Mouse (Mus musculus) bone marrow macrophage, adult 2 months (primary cell): Measurements from ENCODE around the gene Dpp9. TPM values are rescaled to one million over a fixed set of nuclear protein-coding genes. Genes with fewer than 3 reads are reported as not detected.
A peak's percentile ranks its signal among the peaks of the same experiment; 100 is the strongest.

Experiments used
- H3K27ac ChIP-seq: 2 replicates; pipeline ENCODE4 v1.5.1; 2012; ENCODE audit warnings: low read depth, low read length; ENCODE audit not compliant: insufficient read depth
- H3K4me1 ChIP-seq: 2 replicates; pipeline ENCODE4 v1.6.1; 2012; ENCODE audit warnings: low read length; ENCODE audit not compliant: control insufficient read depth, insufficient read depth
- H3K4me3 ChIP-seq: 2 replicates; pipeline ENCODE4 v1.5.1; 2012; ENCODE audit warnings: mild to moderate bottlenecking, low read length, moderate library complexity; ENCODE audit not compliant: insufficient read depth
- CTCF ChIP-seq: IDR thresholded peaks from 2 replicates; pipeline ENCODE4 v1.5.1; 2012; ENCODE audit warnings: low read depth, mild to moderate bottlenecking, low read length, moderate library complexity
- POLR2A ChIP-seq: IDR thresholded peaks from 2 replicates; pipeline ENCODE4 v1.6.1; 2012; ENCODE audit warnings: mild to moderate bottlenecking, low read depth, low read length, borderline replicate concordance
- polyA plus RNA-seq: library from polyadenylated mRNA; stranded (reverse); fragments of >200 nt; gene quantifications from 2 replicates; pipeline ENCODE4 v1.2.4, GENCODE M21; 2012; ENCODE audit not compliant: missing spikeins, insufficient read depth, insufficient read length

The Dpp9 gene
- polyA plus RNA-seq, 1 experiment: 25.0 TPM

- TF ChIP-seq CTCF: no peak
- TF ChIP-seq POLR2A: no peak
- no peak overlapping the region for H3K4me3 ChIP-seq
- no peak overlapping the region for H3K27ac ChIP-seq
- H3K4me1 ChIP-seq: peaks cover 7% of the 10 kb centered on the region
These were observed 14.7 kb upstream of the Dpp9 start for GRCm38 (mm10) chr17:56233389-56233788.

GRCm38 (mm10) chr17:56229943-56230342 is 11.2 kb upstream of the Dpp9 start:
- no peak for TF ChIP-seq CTCF
- TF ChIP-seq POLR2A: no peak

GRCm38 (mm10) chr17:56226566-56226965 is 7.9 kb upstream of the Dpp9 start:
- Histone ChIP-seq H3K4me1 (0 out of 2 replicates have a peak, but pooled peaks cover 3% of the 10 kb centered on the region), H3K27ac (no peak overlapping the region), H3K4me3 (no peak overlapping the region)
- TF ChIP-seq CTCF (no peak), POLR2A (no peak)

More at GRCm38 (mm10) chr17:56229943-56230342, 11.2 kb upstream of the Dpp9 start:
- H3K4me1 ChIP-seq: 0 out of 2 replicates have a peak, but pooled peaks cover 2% of the 10 kb centered on the region
- no peak overlapping the region for H3K4me3 ChIP-seq
- no peak overlapping the region for H3K27ac ChIP-seq

GRCm38 (mm10) chr17:56224916-56225315 is 6.2 kb upstream of the Dpp9 start:
- no peak overlapping the region for H3K27ac ChIP-seq
- H3K4me3 ChIP-seq: no peak overlapping the region
- TF ChIP-seq POLR2A: no peak
- TF ChIP-seq CTCF: no peak
- peaks cover 8% of the 10 kb centered on the region for H3K4me1 ChIP-seq

- TF ChIP-seq CTCF (no peak), POLR2A (no peak)
- H3K4me3 ChIP-seq: peak overlapping the region; percentile 69; the same call in 1 of the 2 replicates
- H3K27ac ChIP-seq: peak overlapping the region; percentile 93
- peaks cover 20% of the 10 kb centered on the region for H3K4me1 ChIP-seq
These were observed 1.1 kb upstream of the Dpp9 start for GRCm38 (mm10) chr17:56219805-56220204.

GRCm38 (mm10) chr17:56219251-56219650 is 546 bp upstream of the Dpp9 start:
- Histone ChIP-seq H3K4me3 (peak overlapping the region; percentile 69), H3K27ac (peak overlapping the region; percentile 93)

GRCm38 (mm10) chr17:56217670-56218069 is 1.0 kb downstream of the Dpp9 start:
- TF ChIP-seq POLR2A: no peak
- H3K4me3 ChIP-seq: peak overlapping the region; percentile 91
- no peak overlapping the region for H3K27ac ChIP-seq
- H3K4me1 ChIP-seq: peaks cover 20% of the 10 kb centered on the region

More at GRCm38 (mm10) chr17:56219251-56219650, 546 bp upstream of the Dpp9 start:
- H3K4me1 ChIP-seq: peaks cover 20% of the 10 kb centered on the region
- TF ChIP-seq POLR2A (no peak), CTCF (no peak)

- peaks cover 24% of the 10 kb centered on the region for H3K4me1 ChIP-seq
- H3K4me3 ChIP-seq: no peak overlapping the region
- no peak overlapping the region for H3K27ac ChIP-seq
- TF ChIP-seq CTCF (no peak), POLR2A (no peak)
These were observed 4.5 kb downstream of the Dpp9 start for GRCm38 (mm10) chr17:56214229-56214628.

GRCm38 (mm10) chr17:56212676-56213075 is 6.0 kb downstream of the Dpp9 start:
- no peak overlapping the region for H3K4me3 ChIP-seq
- TF ChIP-seq POLR2A: no peak
- no peak for TF ChIP-seq CTCF
- H3K27ac ChIP-seq: no peak overlapping the region
- H3K4me1 ChIP-seq: peaks cover 22% of the 10 kb centered on the region

- TF ChIP-seq POLR2A (no peak), CTCF (no peak)
- Histone ChIP-seq H3K4me1 (peaks cover 11% of the 10 kb centered on the region), H3K27ac (no peak overlapping the region), H3K4me3 (no peak overlapping the region)
These were observed 7.6 kb downstream of the Dpp9 start for GRCm38 (mm10) chr17:56211090-56211489.

- Histone ChIP-seq H3K27ac (no peak overlapping the region), H3K4me1 (peaks cover 11% of the 10 kb centered on the region), H3K4me3 (no peak overlapping the region)
- TF ChIP-seq POLR2A (no peak), CTCF (no peak)
These were observed 9.9 kb downstream of the Dpp9 start for GRCm38 (mm10) chr17:56208821-56209220.
